ENCODE assay signal across 8 mouse cellular contexts in the genomic region with DNA sequence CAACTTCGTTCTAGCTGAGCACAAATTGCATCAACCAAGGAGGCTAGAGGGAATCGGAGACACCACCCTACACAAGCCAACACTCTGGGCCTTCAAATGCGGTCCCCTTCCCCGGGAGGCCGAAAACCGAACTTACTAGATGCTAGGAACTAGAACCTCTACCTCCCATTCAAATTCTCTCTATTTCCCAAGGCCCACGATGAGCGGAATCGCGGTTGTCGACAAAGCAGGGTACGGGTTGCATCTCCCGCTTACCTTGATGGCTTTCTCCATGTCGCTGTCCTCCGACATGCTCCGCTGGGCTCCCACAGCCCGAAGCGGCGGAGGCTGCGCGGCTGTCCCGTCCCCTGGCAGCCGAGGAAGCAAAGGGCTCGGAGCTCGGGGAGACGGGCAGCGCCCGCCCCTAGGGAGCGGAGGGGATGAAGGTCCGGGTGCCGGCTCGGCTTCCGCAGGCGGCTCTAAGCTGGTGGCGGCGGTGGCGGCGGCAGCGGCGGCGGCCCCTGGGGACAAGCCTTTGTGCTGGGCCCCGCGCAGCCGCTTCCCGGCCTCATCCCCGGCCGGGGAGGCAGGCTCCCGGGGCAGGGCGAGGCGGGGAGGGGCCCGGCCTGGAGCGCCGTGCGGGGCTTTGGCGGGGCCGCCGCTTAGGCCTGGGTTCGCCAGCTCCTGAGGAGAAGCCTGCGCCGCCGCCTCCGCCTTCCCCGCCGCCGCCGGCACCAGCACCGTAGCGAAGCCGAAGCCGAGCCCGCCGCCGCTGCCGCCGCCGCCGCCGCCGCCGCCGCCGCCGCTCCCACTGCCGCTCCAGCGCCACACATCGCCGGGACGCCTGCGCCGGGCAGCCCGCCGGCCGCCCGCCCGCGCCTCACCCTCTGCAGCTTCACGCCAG. TPM values are rescaled to one million over a fixed set of nuclear protein-coding genes. Genes with fewer than 3 reads are reported as not detected.
DNase-seq lines count a peak whose midpoint lies in the region; ATAC-seq and TF ChIP-seq lines count a peak whose summit lies in the region.

A gene (minus strand): TSS at position 573 of the 883 bp plus-strand sequence.
A gene (minus strand): TSS at position 573 of the 883 bp plus-strand sequence.

- 1% methylated on average over 92 of the region's 97 CpGs for WGBS in forebrain, embryonic 10.5 days
- under 1% methylated on average over 52 of the region's 97 CpGs for WGBS in hindbrain, postnatal 0 days
- WGBS in lung, embryonic 16.5 days, result under 1% methylated on average over 70 of the region's 97 CpGs

- peaks cover 34% of the 10 kb centered on the region for H3K4me1 ChIP-seq in forebrain, embryonic 10.5 days
- peaks cover 7% of the 10 kb centered on the region for H3K4me1 ChIP-seq in hindbrain, postnatal 0 days (ENCODE audit: insufficient read depth, low read length)
- peaks cover 16% of the 10 kb centered on the region for H3K4me1 ChIP-seq in lung, embryonic 16.5 days (replicated peaks; ENCODE audit: control insufficient read depth, insufficient read depth, low read length)

- H3K36me3 ChIP-seq in forebrain, embryonic 10.5 days (replicated peaks), result peaks cover 4% of the 10 kb centered on the region
- no peaks in the 10 kb centered on the region for H3K36me3 ChIP-seq in hindbrain, postnatal 0 days (ENCODE audit: insufficient read depth, low read length)
- H3K36me3 ChIP-seq in lung, embryonic 16.5 days (ENCODE audit: control insufficient read depth, insufficient read depth, low read length), result no peaks in the 10 kb centered on the region

- peak; percentile 70 for ATAC-seq in Patski
- ATAC-seq in hindbrain, postnatal 0 days, result peak; percentile 57
- peak; percentile 75 for ATAC-seq in lung, embryonic 16.5 days (ENCODE audit: low read depth)

- CTCF ChIA-PET in Patski (lab: Charles Lee), result interaction anchor here (1.5 kb wide), 1 partner anchor 42 kb away, joined by 4 read pairs; no protein-coding TSS in a partner anchor

- POLR2A ChIA-PET in Patski (lab: Charles Lee), result interaction anchor here (0.8 kb wide), 1 partner anchor 48 kb away, joined by 3 read pairs; a partner anchor contains a TSS

- peak within 1 kb of the TSS; percentile 82 for H3K9ac ChIP-seq in hindbrain, postnatal 0 days (replicated peaks; ENCODE audit: low read length)
- peak within 1 kb of the TSS; percentile 95 for H3K9ac ChIP-seq in lung, embryonic 16.5 days (ENCODE audit: low read length)

- peak within 1 kb of the TSS; percentile 99 for H3K27ac ChIP-seq in forebrain, embryonic 10.5 days
- H3K27ac ChIP-seq in hindbrain, postnatal 0 days, result peak within 1 kb of the TSS; percentile 93
- peak within 1 kb of the TSS; percentile 92 for H3K27ac ChIP-seq in lung, embryonic 16.5 days (ENCODE audit: low read length)

- peak within 1 kb of the TSS; percentile 83 for H3K4me2 ChIP-seq in hindbrain, postnatal 0 days (ENCODE audit: low read depth, low read length)
- H3K4me2 ChIP-seq in lung, embryonic 16.5 days (ENCODE audit: low read depth, low read length), result peak within 1 kb of the TSS; percentile 72

- H3K4me3 ChIP-seq in forebrain, embryonic 10.5 days, result peak within 1 kb of the TSS; percentile 100
- peak within 1 kb of the TSS; percentile 64 for H3K4me3 ChIP-seq in hindbrain, postnatal 0 days (ENCODE audit: low read length)
- peak within 1 kb of the TSS; percentile 97 for H3K4me3 ChIP-seq in lung, embryonic 16.5 days (ENCODE audit: low read length)

- H3K27me3 ChIP-seq in Patski, result no peaks in the 10 kb centered on the region
- no peaks in the 10 kb centered on the region for H3K27me3 ChIP-seq in forebrain, embryonic 10.5 days (ENCODE audit: poor library complexity, severe bottlenecking)
- H3K27me3 ChIP-seq in hindbrain, postnatal 0 days (ENCODE audit: insufficient read depth, low read length), result no peaks in the 10 kb centered on the region
- no peaks in the 10 kb centered on the region for H3K27me3 ChIP-seq in lung, embryonic 16.5 days (ENCODE audit: control insufficient read depth, insufficient read depth, low read depth, low read length)

- in situ Hi-C loops in Patski (cut with MboI; ENCODE audit: low pct_unique_long_range_greater_than_20kb), result no loop called here

- no peaks in the 10 kb centered on the region for H3K9me3 ChIP-seq in forebrain, embryonic 10.5 days
- H3K9me3 ChIP-seq in hindbrain, postnatal 0 days (ENCODE audit: low read length), result no peaks in the 10 kb centered on the region
- H3K9me3 ChIP-seq in lung, embryonic 16.5 days (ENCODE audit: control insufficient read depth, low read length), result no peaks in the 10 kb centered on the region

- DNase-seq in layer of hippocampus, postnatal 25 days (ENCODE audit: extremely low spot score in 1 of 2, low spot score in 1 of 2), result peak; percentile 10 to 19
- DNase-seq in layer of hippocampus, adult 11-12 months (ENCODE audit: low spot score), result no peak
- DNase-seq in Patski (ENCODE audit: low read depth, low spot score), result no peak
- DNase-seq in forebrain, embryonic 10.5 days (ENCODE audit: extremely low spot score, low spot score), result peak; percentile 30
- peak; percentile 50 for DNase-seq in hindbrain, postnatal 0 days (ENCODE audit: low spot score)
- peak; percentile 38 for DNase-seq in retina, postnatal 7 days (ENCODE audit: low read depth, low spot score)
- no peak for DNase-seq in right cerebral cortex, postnatal 4 days

- TF ChIP-seq CTCF in Patski (IDR thresholded peaks at IDR 0.05), result no peak
- no peak for TF ChIP-seq CTCF in hindbrain, postnatal 0 days (IDR thresholded peaks at IDR 0.05; ENCODE audit: low read depth)

RNA-seq across cellular contexts. Expression of the first gene that starts in this region (rescaled TPM):
- total RNA-seq in layer of hippocampus, postnatal 25 days (2021), result 10 to 100 TPM; 12.2 to 16.9 TPM
- 2.5 TPM for polyA plus RNA-seq in Patski (2021)
- 1.1 TPM in 2 replicates for polyA plus RNA-seq in forebrain, embryonic 10.5 days (2016; fragmentation: Nextera tagmentation; extraction: Ambion mirVana)
- total RNA-seq in hindbrain, postnatal 0 days (2014; rRNA removed), result 8.5 and 14.4 TPM in 2 replicates
- 1.3 and 1.4 TPM in 2 replicates for polyA plus RNA-seq in hindbrain, postnatal 0 days (2015; fragmentation: Nextera tagmentation; extraction: Ambion mirVana)
- 1.1 TPM in 2 replicates for polyA plus RNA-seq in lung, embryonic 16.5 days (2015; fragmentation: Nextera tagmentation; extraction: Ambion mirVana)

RNA-seq across cellular contexts. Expression of the second gene that starts in this region (rescaled TPM):
- not detected for total RNA-seq in layer of hippocampus, postnatal 25 days (2021)
- polyA plus RNA-seq in Patski (2021), result 0.19 TPM
- not detected in 2 replicates for polyA plus RNA-seq in forebrain, embryonic 10.5 days (2016; fragmentation: Nextera tagmentation; extraction: Ambion mirVana)
- total RNA-seq in hindbrain, postnatal 0 days (2014; rRNA removed), result not detected in 2 replicates
- polyA plus RNA-seq in hindbrain, postnatal 0 days (2015; fragmentation: Nextera tagmentation; extraction: Ambion mirVana), result not detected in 2 replicates
- polyA plus RNA-seq in lung, embryonic 16.5 days (2015; fragmentation: Nextera tagmentation; extraction: Ambion mirVana), result not detected in 2 replicates

Comparison
In these comparisons a context has a peak if more than half of its experiments do, and no peak if none do; other contexts are left out.
1. DNase-seq: peak in layer of hippocampus, postnatal 25 days (2 of 2), forebrain, embryonic 10.5 days (single experiment), hindbrain, postnatal 0 days (single experiment) and retina, postnatal 7 days (single experiment); none in layer of hippocampus, adult 11-12 months (single experiment), Patski (single experiment) and right cerebral cortex, postnatal 4 days (single experiment).
2. Peak in every context shown above with its lines, with median percentiles within 50 percentile points of each other: ATAC-seq, H3K27ac ChIP-seq and H3K4me3 ChIP-seq.